Mouse (Mus musculus): ENCODE results near the gene Mapk6.
"Not testable (repeated sequence)": the region's sequence is repeated elsewhere in the genome, so short reads cannot be mapped to it uniquely, and the experiment has no call there.

The Mapk6 gene

DNA sequence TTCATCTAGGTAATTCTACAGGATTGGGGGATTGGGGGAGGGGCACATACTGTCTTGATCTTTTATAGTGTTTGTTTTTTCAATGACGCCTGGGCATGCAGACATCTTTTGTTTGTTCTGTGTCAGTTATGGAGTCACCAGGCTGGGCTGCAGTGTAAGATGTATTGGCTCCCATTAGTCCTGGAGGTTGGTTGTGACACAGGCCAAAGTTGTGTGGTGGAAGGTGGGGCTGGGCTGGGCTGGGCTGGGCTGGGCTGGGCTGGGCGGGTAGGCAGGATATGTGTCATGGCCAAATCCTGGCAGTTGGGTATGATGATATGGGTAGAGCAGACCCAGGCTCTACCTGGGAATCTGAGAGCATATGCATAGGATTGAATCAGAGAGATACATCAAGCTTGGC lies 31.0 kb downstream of the Mapk6 start:
- DNase-seq, result no peak

- DNase-seq, result no peak
These were observed 33.4 kb downstream of the Mapk6 start for GRCm38 (mm10) chr9:75376428-75376827.

DNA sequence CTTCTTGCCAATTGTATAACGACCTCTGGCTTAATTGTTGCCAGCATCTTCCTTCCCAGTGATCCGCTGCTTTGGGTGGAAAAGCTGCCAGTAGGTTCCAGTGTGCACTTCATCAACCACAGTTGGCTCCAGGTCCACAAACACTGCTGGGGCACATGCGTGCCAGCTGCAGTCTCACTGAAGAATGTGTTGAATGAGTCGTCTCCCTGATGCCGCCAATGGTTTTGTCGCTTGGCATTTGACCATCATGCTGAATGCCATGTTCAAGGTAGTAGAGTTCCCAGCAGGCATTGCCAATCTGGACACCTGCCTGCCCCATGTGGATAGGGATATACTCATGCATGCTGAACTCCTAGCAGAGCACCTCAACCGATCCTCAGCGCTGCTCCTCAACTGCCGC lies 34.2 kb downstream of the Mapk6 start:
- no peak for DNase-seq

- DNase-seq, result no peak
These were observed 41.0 kb downstream of the Mapk6 start for GRCm38 (mm10) chr9:75368779-75369178.

GRCm38 (mm10) chr9:75366191-75366590 lies 43.6 kb downstream of the Mapk6 start:
- no peak for DNase-seq

GRCm38 (mm10) chr9:75365195-75365594 lies 44.6 kb downstream of the Mapk6 start:
- no peak for DNase-seq

GRCm38 (mm10) chr9:75363702-75364101 lies 46.1 kb downstream of the Mapk6 start:
- DNase-seq, result not testable (repeated sequence)

DNA sequence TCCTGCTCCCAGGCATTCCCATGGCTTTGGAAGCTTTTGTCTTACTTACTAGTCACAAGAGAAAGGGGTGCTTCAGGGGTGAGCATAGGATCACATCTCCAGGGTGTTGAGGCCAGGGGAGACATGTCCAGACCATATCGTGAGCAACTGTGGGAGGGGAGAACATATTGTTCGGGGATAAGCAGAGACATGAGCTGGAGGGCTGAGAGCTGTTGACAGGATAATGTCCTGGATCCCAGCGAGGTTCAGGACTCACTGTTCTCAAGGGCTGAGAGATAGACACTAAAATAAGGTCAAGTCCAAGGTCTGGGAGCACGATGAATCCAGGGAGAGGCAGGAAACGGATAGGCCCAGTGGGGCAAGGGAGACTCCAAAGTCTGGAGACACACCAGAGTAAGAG lies 46.8 kb downstream of the Mapk6 start:
- no peak for DNase-seq

- no peak for DNase-seq
These were observed 47.6 kb downstream of the Mapk6 start for GRCm38 (mm10) chr9:75362201-75362600.

- peak; percentile 80 for DNase-seq
These were observed 48.1 kb downstream of the Mapk6 start for GRCm38 (mm10) chr9:75361699-75362098.

DNA sequence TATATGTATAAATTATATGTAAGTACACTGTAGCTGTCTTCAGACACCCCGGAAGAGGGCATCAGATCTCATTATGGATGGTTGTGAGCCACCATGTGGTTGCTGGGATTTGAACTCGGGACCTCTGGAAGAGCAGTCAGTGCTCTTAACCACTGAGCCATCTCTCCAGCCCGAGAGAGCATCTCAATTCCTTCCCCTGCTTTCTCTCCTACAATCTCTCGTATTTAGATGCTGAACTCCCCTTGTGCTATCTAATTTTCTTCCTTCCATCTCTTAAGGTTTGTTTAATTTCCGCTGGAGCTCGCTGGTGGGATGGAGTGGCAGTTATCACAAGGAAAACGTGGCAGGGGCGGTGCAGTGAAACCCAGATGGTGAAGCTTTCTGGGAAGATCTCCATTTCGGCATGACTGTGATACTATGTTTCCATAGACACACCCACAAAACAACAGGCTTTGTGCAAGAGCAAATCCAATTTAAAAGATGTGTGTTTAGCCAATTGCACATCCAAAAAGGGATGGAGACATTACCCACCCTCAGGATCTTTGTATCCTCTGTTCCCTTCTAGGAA lies 52.6 kb downstream of the Mapk6 start:
- no peak for DNase-seq

DNA sequence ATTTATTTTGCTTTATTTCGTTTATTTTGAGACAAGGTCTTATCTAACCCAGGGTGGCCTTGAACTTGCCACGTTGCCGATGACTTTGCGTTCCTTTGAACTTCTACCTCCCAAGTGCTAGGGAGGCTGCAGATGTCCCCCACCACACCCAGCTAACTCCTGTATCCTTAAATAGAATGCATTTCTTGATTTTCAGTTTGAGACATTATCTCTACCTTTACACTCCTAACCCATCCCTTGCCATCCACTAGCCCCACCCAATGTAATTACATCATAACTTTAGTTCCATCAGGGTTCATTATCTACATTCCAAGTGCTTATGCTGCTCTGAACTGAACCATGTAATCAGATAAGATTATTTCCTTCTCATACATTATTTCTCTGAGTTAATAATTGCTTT lies 54.0 kb downstream of the Mapk6 start:
- DNase-seq, result no peak

- DNase-seq, result no peak
These were observed 56.7 kb downstream of the Mapk6 start for GRCm38 (mm10) chr9:75353094-75353493.

DNA sequence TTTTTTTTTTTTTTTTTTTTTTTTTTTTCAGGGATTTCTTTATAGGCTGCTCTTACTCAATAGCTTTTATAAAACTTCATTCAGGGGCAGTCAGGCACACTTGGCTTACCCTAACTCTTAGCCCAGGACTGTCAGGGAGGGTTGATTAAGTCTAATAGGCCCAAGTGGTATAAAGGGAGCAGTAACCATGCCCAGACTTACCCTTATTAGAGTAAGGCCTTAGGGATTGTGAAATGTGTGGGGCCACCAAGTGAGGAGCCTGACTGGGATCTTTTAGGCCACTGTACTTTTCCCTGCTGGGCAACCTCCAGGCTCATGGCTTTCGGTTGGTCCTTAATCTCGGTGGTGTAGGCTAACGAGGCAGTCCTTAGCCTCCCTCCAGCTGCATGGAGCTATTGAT lies 61.2 kb downstream of the Mapk6 start:
- no peak for DNase-seq

GRCm38 (mm10) chr9:75348066-75348465 lies 61.7 kb downstream of the Mapk6 start:
- no peak for DNase-seq

GRCm38 (mm10) chr9:75347458-75347857 lies 62.3 kb downstream of the Mapk6 start, which contains the start of gene Bcl2l10:
Gene Bcl2l10 (plus strand): TSS chr9:75347758.
- no peak for DNase-seq

DNA sequence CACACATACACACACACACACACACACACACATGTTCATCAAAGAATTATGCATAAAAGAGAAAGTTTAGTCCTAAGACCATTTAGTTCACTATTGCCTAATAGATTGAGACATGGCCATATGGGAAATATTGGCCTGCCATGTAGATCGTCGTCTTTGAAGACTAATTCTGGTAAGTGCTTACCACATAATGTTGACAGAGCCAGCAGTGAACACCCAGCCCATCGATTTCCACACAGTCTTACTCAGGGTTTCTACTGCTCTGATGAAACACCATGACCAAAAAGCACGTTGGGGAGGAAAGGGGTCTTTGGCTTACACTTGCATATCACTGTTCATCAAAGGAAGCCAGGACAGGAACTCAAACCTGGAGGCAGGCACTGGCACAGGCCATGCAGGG lies 67.4 kb downstream of the Mapk6 start:
- DNase-seq, result no peak

GRCm38 (mm10) chr9:75338016-75338415 lies 71.8 kb downstream of the Mapk6 start:
- no peak for DNase-seq

DNA sequence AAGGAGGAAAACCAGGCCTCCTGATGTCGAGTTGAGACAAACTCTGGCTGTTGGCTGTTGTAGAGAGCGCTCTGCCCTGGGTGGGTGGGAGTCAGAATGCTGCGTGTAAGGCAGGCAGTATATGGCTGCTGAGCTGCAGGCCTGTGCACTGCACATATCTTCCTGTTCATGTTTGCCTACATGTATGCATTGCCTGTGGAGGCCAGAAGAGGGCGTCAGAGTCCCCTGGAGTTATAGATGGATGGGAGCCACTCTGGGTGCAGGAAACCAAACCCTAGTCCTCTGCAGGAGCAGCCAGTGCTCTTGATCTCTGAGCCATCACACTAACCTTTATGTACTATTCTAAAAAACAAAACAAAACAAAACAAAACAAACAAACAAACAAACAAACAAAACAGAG lies 75.4 kb downstream of the Mapk6 start:
- no peak for DNase-seq

- no peak for DNase-seq
These were observed 79.0 kb downstream of the Mapk6 start for GRCm38 (mm10) chr9:75330821-75331220.

- no peak for DNase-seq
These were observed 81.8 kb downstream of the Mapk6 start for GRCm38 (mm10) chr9:75328047-75328446.

DNA sequence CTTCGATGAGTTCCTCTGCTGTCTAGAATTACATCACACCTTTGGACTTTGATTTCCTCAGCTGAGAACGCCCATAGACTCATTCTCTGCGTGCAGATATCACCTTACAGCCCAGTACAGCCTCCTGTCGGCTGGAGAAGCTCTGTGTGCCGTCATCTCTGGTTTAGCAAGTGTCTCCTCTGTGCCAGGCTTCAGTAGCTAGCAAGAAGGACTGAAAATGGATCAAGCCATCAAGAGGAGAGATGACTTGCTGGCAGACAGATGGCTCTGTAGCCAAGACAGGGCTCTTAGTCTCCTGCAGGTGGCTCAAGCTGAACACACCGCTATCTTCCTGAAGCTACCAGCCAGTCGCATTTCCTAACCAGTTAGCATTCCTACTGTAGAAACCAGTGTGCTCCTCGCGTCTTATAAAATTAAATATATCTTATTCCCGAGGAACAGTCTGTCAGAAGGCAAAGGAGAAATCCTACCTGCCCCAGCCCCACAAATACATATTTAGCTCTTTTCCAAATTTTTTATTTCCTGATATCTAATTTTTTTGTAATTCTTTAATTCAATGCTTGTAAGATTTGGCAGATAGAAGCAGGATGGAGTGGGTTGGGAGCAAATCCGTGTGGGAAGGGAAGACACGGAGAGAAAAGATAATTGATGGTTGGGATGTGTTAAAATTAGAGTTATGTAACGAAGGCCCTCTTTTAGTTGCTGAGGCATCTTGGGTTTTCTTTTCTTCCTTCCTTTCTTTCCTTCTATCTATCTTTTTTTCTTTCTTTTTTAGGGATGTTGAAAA lies 87.5 kb downstream of the Mapk6 start:
- DNase-seq, result no peak

DNA sequence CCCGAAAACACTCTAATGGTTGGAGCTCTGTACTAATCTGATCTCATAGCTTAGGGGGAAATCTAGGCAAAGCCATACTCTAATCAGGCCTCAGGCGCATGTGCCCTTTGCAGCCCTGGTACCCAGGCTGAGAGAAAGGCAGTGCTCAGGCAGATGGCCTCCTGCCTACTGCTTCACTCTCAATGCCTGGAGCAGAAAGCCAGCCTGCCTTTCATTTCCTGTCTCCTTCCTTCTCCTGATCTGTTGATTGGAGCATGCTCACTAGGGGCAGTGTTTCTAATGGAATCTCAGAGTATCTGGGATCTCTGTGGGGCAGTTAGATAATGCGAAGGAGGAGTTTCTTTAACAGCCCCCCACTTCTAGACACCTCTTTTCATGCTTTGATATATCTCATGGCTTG lies 90.4 kb downstream of the Mapk6 start:
- DNase-seq, result no peak
